Mouse (Mus musculus) erythroblast, embryonic 14.5 days (primary cell): ENCODE measurements around the gene Cacna1d.

Source experiments
- GATA1 ChIP-seq: IDR thresholded peaks from 2 replicates; pipeline ENCODE4 v1.6.1; 2012; ENCODE audit warnings: low read length, inconsistent platforms, mixed read lengths
- TAL1 ChIP-seq: IDR thresholded peaks from 3 replicates; pipeline ENCODE4 v1.6.1; 2012; ENCODE audit warnings: low read length, inconsistent platforms, mixed read lengths

- no peak for TF ChIP-seq TAL1
- no peak for TF ChIP-seq GATA1
Observed at GRCm38 (mm10) chr14:30171008-30171407, 320.2 kb downstream of the Cacna1d start.
